Mouse (Mus musculus): Measurements from ENCODE around the gene Pllp.

DNA sequence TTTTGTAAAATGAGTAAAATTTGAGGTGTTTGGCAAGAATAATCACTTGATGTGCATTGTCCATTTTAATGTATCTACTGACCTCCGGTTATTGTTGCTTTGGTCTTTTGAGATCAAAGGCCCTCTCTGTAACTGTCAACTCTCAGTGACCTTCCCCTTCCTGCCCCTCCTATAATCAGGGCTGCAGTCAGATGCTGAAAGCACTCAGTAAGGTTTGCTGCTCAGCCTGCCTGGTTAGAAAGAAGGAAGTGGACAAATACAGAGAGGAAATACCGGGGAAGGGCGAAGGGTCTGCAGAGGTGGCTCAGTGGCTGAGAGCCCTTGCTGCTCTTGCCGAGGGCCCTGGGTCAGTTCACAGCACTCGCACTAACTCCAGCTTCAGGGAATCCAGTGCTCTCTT is 21.7 kb downstream of the Pllp start:
- no peak for TF ChIP-seq CTCF (IDR thresholded peaks at IDR 0.05; ENCODE audit: insufficient read depth, low read depth, low read length)
- no peak for TF ChIP-seq POLR2A (IDR thresholded peaks at IDR 0.05; ENCODE audit: insufficient read depth, low read depth, low read length)
